Mouse (Mus musculus) C2C12 (cell line): ENCODE data around the gene Spocd1. TPM values are rescaled to one million over a fixed set of nuclear protein-coding genes. Genes with fewer than 3 reads are reported as not detected.

ENCODE experiments used
- H3K27me3 ChIP-seq: one replicate; pipeline ENCODE4 v1.6.1; 2011; ENCODE audit not compliant: control insufficient read depth, insufficient read depth, insufficient read length
- H3K36me3 ChIP-seq: one replicate; pipeline ENCODE4 v1.6.1; 2011; ENCODE audit not compliant: control insufficient read depth, insufficient read depth
- H3K4me3 ChIP-seq: one replicate; pipeline ENCODE4 v1.5.1; 2011; ENCODE audit warnings: mild to moderate bottlenecking, control low read depth; ENCODE audit not compliant: poor library complexity, insufficient read depth, severe bottlenecking
- H3K79me2 ChIP-seq: one replicate; pipeline ENCODE4 v1.6.1; 2011; ENCODE audit not compliant: control insufficient read depth, insufficient read depth
- H3K79me3 ChIP-seq: one replicate; pipeline ENCODE4 v1.6.1; 2011; ENCODE audit warnings: low read depth, control low read depth
- H3ac ChIP-seq: one replicate; pipeline ENCODE3; 2011; ENCODE audit warnings: low read depth; ENCODE audit not compliant: control insufficient read depth, insufficient read length
- CEBPB ChIP-seq: IDR thresholded peaks from one replicate; pipeline ENCODE4 v1.6.1; 2011; ENCODE audit warnings: low read depth, mild to moderate bottlenecking, control low read depth, moderate library complexity
- CTCF ChIP-seq: IDR thresholded peaks from one replicate; pipeline ENCODE4 v1.5.1; 2011; ENCODE audit not compliant: control insufficient read depth, insufficient read depth, insufficient read length
- FOSL1 ChIP-seq: IDR thresholded peaks from one replicate; pipeline ENCODE4 v1.8.0; 2011; ENCODE audit warnings: mild to moderate bottlenecking, low read length; ENCODE audit not compliant: poor library complexity, insufficient read depth, severe bottlenecking
- MAX ChIP-seq: IDR thresholded peaks from one replicate; pipeline ENCODE4 v1.6.1; 2011; ENCODE audit warnings: mild to moderate bottlenecking, control low read depth
- MYOD1 ChIP-seq: IDR thresholded peaks from one replicate; pipeline ENCODE4 v1.6.1; 2011; ENCODE audit warnings: low read depth; ENCODE audit not compliant: control insufficient read depth, insufficient read length
- MYOG ChIP-seq: IDR thresholded peaks from one replicate; pipeline ENCODE4 v1.6.1; 2011; ENCODE audit not compliant: control insufficient read depth, insufficient read length; ENCODE audit errors: extremely low read depth
- USF1 ChIP-seq: IDR thresholded peaks from one replicate; pipeline ENCODE4 v1.6.1; 2011; ENCODE audit warnings: low read depth, mild to moderate bottlenecking, control low read depth, moderate library complexity
- polyA plus RNA-seq: library from polyadenylated mRNA; unstranded; fragments of >200 nt; fragmentation: generic; extraction: Trizol; gene quantifications from one replicate; pipeline ENCODE4 v1.2.1, GENCODE M21; 2012; ENCODE audit warnings: missing spikeins

The Spocd1 gene
- polyA plus RNA-seq, 1 experiment = 0.02 TPM

DNA sequence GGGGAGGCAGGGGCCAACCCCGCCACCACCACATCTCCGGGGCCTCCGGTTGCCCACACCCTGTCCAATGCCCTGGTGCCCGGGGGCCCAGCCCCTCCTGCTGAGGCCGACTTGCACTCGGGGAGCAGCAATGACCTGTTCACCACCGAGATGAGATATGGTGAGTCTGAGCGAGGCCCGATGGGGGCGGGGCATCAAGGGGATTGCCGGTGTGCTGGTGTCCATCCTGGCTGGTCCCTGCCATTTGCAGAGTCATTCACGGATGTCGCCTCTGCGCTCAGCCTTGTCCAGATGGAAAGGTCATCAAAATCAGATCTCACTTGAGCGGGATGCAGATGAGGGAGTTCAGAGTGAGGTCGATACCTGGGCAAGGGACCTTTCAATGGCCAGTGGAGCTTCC is 63.7 kb downstream of the Spocd1 start:
- no peak for TF ChIP-seq CTCF
- TF ChIP-seq FOSL1 = no peak
- TF ChIP-seq CEBPB = no peak
- no peak for TF ChIP-seq USF1
- TF ChIP-seq MAX = no peak
- TF ChIP-seq MYOG = no peak
- no peak for TF ChIP-seq MYOD1
- H3K27me3 ChIP-seq = peaks cover 34% of the 10 kb centered on the region

DNA sequence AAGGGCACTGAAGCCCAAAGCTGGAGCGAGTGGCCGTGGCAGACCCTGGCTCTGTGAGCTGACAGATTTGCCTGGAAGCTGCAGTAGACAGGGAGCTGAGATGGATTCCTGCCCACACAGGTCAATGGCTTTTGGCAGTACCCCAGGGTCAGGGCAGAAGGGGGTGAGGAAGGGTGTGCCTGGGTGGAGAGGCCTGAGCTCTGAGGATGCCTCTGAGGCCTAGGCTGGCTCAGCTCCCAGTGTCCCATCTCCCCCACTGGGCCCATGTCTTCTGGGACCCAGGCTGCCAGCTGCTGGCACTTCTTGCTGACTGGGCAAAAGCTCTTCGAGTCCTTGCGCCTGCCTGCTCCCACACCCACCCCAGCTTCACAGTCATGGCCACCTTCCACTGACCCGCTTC is 64.2 kb downstream of the Spocd1 start:
- TF ChIP-seq MAX (no peak), MYOG (no peak), CEBPB (no peak), CTCF (no peak), USF1 (no peak), MYOD1 (no peak), FOSL1 (no peak)
- Histone ChIP-seq H3K79me2 (no peaks in the 10 kb centered on the region), H3K36me3 (no peaks in the 10 kb centered on the region), H3K4me3 (no peak overlapping the region), H3ac (no peak overlapping the region), H3K27me3 (peaks cover 39% of the 10 kb centered on the region), H3K79me3 (no peaks in the 10 kb centered on the region)

More for the DNA sequence above, 63.7 kb downstream of the Spocd1 start:
- Histone ChIP-seq H3K79me2 (no peaks in the 10 kb centered on the region), H3K4me3 (no peak overlapping the region), H3ac (no peak overlapping the region), H3K36me3 (no peaks in the 10 kb centered on the region), H3K79me3 (no peaks in the 10 kb centered on the region)

DNA sequence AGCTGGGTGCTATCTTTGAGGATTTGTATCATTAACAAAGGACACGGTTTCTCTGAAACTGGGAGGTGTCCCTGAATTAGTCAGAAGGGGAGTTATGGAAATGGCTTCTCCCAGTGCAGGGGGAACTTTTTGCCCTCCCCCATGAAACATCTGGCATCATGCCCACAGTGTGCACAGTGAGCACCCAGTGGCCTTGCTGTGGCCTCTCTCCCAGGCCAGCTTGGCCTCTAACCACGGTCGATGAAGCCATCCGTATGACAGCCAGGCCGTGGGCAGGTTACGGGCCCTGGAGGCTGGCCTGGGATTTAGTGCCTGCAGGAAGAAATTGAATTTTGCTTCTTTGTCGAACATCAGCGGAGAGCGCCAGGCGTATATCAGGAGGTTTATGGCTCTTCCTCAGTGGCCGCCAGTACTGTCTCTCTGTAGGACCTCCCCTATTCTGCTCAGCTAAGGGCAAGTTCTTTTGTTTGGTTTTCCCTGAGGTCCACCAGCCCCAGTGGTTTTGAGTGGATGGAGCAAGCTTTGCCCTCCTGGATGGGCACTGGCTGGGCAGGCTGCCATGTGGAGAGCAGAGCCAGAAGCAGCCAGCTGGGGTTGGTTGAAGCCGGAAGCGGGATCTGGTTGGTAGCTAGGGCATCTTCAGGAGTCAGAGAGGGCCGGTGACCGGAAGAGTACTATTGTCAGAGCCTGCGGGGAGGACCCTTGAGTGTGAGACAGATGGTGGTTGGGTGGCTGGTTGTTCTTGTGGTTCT is 65.1 kb downstream of the Spocd1 start:
- Histone ChIP-seq H3K36me3 (no peaks in the 10 kb centered on the region), H3K79me2 (no peaks in the 10 kb centered on the region)
- TF ChIP-seq MYOD1 (no peak), CTCF (no peak), FOSL1 (no peak), USF1 (no peak)

DNA sequence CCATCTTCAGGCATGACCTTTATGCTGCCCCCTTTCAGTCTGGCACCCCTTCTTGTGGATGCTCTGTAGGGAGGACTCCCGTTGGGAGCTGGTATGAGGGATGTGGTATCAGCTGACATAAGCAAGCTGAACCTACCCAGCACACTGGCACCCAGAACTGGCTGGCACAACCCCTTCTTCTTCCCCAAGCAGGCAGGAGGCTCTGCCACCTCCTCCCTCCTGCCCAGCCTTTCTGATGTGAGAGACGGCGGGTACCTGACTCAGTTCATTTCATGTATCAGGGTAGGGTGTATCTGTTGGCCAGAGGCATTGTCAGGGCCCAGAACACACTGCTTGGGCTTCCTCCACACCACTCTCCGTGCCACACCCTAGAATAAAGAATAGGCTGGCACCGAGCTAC is 65.7 kb downstream of the Spocd1 start:
- H3K79me3 ChIP-seq = no peaks in the 10 kb centered on the region
- no peak overlapping the region for H3K4me3 ChIP-seq
- no peaks in the 10 kb centered on the region for H3K36me3 ChIP-seq
- no peak overlapping the region for H3ac ChIP-seq
- peaks cover 51% of the 10 kb centered on the region for H3K27me3 ChIP-seq
- TF ChIP-seq MAX (no peak), FOSL1 (no peak), USF1 (no peak), CTCF (no peak), MYOD1 (no peak), CEBPB (no peak), MYOG (no peak)
- no peaks in the 10 kb centered on the region for H3K79me2 ChIP-seq

More for the DNA sequence above, 65.1 kb downstream of the Spocd1 start:
- Histone ChIP-seq H3K79me3 (no peaks in the 10 kb centered on the region), H3K4me3 (no peak overlapping the region), H3K27me3 (peaks cover 48% of the 10 kb centered on the region), H3ac (no peak overlapping the region)

DNA sequence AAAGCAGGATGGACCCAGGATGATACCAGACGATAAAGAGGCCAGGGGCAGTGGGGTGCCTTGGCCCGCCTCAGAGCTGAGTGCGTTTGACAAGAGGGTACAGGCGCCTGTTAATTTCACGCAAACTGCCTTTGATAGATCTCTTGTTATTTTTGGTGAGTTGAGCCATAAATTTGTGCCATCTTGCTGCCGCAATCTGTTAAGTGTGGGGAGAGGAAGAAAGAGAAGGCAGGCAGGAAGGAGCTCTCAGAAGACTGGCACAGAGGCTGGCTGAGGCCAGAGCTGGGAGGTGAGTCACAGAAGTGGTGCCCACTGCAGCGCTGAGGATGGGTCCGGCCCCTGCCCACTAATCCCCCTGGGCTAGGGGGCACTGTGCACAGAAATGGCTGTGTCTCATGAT is 66.2 kb downstream of the Spocd1 start:
- H3K27me3 ChIP-seq = peaks cover 52% of the 10 kb centered on the region
- H3K36me3 ChIP-seq = no peaks in the 10 kb centered on the region
- no peaks in the 10 kb centered on the region for H3K79me3 ChIP-seq
- H3K79me2 ChIP-seq = no peaks in the 10 kb centered on the region
- H3ac ChIP-seq = no peak overlapping the region
- TF ChIP-seq MYOG (no peak), MAX (no peak), CEBPB (no peak), MYOD1 (no peak), FOSL1 (no peak), CTCF (no peak), USF1 (no peak)
- no peak overlapping the region for H3K4me3 ChIP-seq

DNA sequence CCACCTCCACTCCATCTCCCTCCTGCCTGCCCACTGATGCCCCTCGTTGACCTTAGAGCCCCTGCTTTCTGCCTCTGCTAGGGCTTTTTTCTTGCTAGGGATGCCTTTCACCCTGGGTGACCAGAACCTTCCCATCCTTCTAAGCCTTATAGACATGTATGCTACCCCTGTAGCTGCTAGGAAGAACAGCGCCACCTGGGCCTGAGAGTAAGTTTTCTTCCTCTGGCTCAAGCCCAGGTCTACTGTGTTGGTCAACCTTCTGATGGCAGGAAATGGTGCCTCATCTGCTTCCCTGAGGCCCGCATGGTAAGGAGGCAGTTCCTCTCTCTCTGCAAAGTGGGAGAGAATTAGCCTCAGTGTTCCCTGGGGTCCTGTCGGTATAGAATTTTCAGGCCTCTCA is 67.0 kb downstream of the Spocd1 start:
- peaks cover 50% of the 10 kb centered on the region for H3K27me3 ChIP-seq
- H3ac ChIP-seq = no peak overlapping the region
- H3K36me3 ChIP-seq = no peaks in the 10 kb centered on the region
- no peaks in the 10 kb centered on the region for H3K79me2 ChIP-seq
- no peak for TF ChIP-seq MYOD1
- TF ChIP-seq USF1 = no peak
- no peak for TF ChIP-seq FOSL1
- no peak for TF ChIP-seq MYOG
- no peak for TF ChIP-seq MAX
- TF ChIP-seq CTCF = no peak
- no peak for TF ChIP-seq CEBPB
- no peaks in the 10 kb centered on the region for H3K79me3 ChIP-seq
- H3K4me3 ChIP-seq = no peak overlapping the region
